Mouse (Mus musculus): ENCODE data around the gene Arpc2. TPM values are rescaled to one million over a fixed set of nuclear protein-coding genes. Genes with fewer than 3 reads are reported as not detected.

Gene Arpc2
- polyA plus RNA-seq, 1 experiment from 2014 or later = 365 TPM

GRCm38 (mm10) chr1:74219922-74220321 lies 16.0 kb upstream of the Arpc2 start:
- no peak for TF ChIP-seq CTCF (IDR thresholded peaks at IDR 0.05; ENCODE audit: low read depth)
- H3K9me3 ChIP-seq (ENCODE audit: low read depth, low read length) = no peaks in the 10 kb centered on the region
- no peaks in the 10 kb centered on the region for H3K4me1 ChIP-seq (ENCODE audit: insufficient read depth)
- no peak for ATAC-seq (ENCODE audit: insufficient read depth)
- no peaks in the 10 kb centered on the region for H3K27me3 ChIP-seq (ENCODE audit: insufficient read depth, low read length)
- no peak overlapping the region for H3K4me3 ChIP-seq (ENCODE audit: low read depth, low read length)
- no peak overlapping the region for H3K9ac ChIP-seq
- H3K36me3 ChIP-seq (ENCODE audit: insufficient read depth) = no peaks in the 10 kb centered on the region
- H3K27ac ChIP-seq (ENCODE audit: low read depth) = no peak overlapping the region
- H3K4me2 ChIP-seq = no peak overlapping the region
- DNase-seq = no peak
- 86% methylated on average over 7 of the region's 7 CpGs for WGBS

GRCm38 (mm10) chr1:74227317-74227716 lies 8.6 kb upstream of the Arpc2 start:
- no peak overlapping the region for H3K27ac ChIP-seq (ENCODE audit: low read depth)
- H3K9ac ChIP-seq = no peak overlapping the region
- 63% methylated on average over 7 of the region's 7 CpGs for WGBS
- TF ChIP-seq CTCF (IDR thresholded peaks at IDR 0.05; ENCODE audit: low read depth) = no peak
- peak; percentile 57 for DNase-seq
- no peak for ATAC-seq (ENCODE audit: insufficient read depth)
- no peaks in the 10 kb centered on the region for H3K4me1 ChIP-seq (ENCODE audit: insufficient read depth)
- no peaks in the 10 kb centered on the region for H3K27me3 ChIP-seq (ENCODE audit: insufficient read depth, low read length)
- H3K4me3 ChIP-seq (ENCODE audit: low read depth, low read length) = no peak overlapping the region
- no peaks in the 10 kb centered on the region for H3K9me3 ChIP-seq (ENCODE audit: low read depth, low read length)
- H3K36me3 ChIP-seq (ENCODE audit: insufficient read depth) = no peaks in the 10 kb centered on the region
- no peak overlapping the region for H3K4me2 ChIP-seq

GRCm38 (mm10) chr1:74229942-74230341 lies 5.9 kb upstream of the Arpc2 start:
- Histone ChIP-seq H3K4me2 (no peak overlapping the region), H3K36me3 (ENCODE audit: insufficient read depth) (no peaks in the 10 kb centered on the region), H3K4me1 (ENCODE audit: insufficient read depth) (no peaks in the 10 kb centered on the region), H3K27ac (ENCODE audit: low read depth) (no peak overlapping the region), H3K9ac (no peak overlapping the region), H3K27me3 (ENCODE audit: insufficient read depth, low read length) (no peaks in the 10 kb centered on the region), H3K9me3 (ENCODE audit: low read depth, low read length) (no peaks in the 10 kb centered on the region), H3K4me3 (ENCODE audit: low read depth, low read length) (no peak overlapping the region)
- no peak for DNase-seq
- no peak for TF ChIP-seq CTCF (IDR thresholded peaks at IDR 0.05; ENCODE audit: low read depth)
- WGBS = 31% methylated on average over 2 of the region's 2 CpGs
- ATAC-seq (ENCODE audit: insufficient read depth) = no peak

- no CpG with 5 or more reads among the region's 1 CpGs for WGBS
- Histone ChIP-seq H3K4me1 (ENCODE audit: insufficient read depth) (no peaks in the 10 kb centered on the region), H3K4me3 (ENCODE audit: low read depth, low read length) (no peak overlapping the region), H3K27me3 (ENCODE audit: insufficient read depth, low read length) (no peaks in the 10 kb centered on the region), H3K27ac (ENCODE audit: low read depth) (no peak overlapping the region), H3K9me3 (ENCODE audit: low read depth, low read length) (no peaks in the 10 kb centered on the region), H3K4me2 (no peak overlapping the region), H3K9ac (no peak overlapping the region), H3K36me3 (ENCODE audit: insufficient read depth) (no peaks in the 10 kb centered on the region)
- no peak for TF ChIP-seq CTCF (IDR thresholded peaks at IDR 0.05; ENCODE audit: low read depth)
- ATAC-seq (ENCODE audit: insufficient read depth) (no peak), DNase-seq (no peak)
These were observed 4.9 kb upstream of the Arpc2 start for GRCm38 (mm10) chr1:74230992-74231391.

GRCm38 (mm10) chr1:74236590-74237317 lies 870 bp downstream of the Arpc2 start:
- peak overlapping the region; percentile 95 for H3K9ac ChIP-seq

GRCm38 (mm10) chr1:74237671-74238070 lies 1.8 kb downstream of the Arpc2 start:
- peak overlapping the region; percentile 95 for H3K9ac ChIP-seq
- peaks cover 20% of the 10 kb centered on the region for H3K4me1 ChIP-seq (ENCODE audit: insufficient read depth)
- no peak for DNase-seq
- H3K36me3 ChIP-seq (ENCODE audit: insufficient read depth) = no peaks in the 10 kb centered on the region
- H3K4me3 ChIP-seq (ENCODE audit: low read depth, low read length) = peak overlapping the region; percentile 96
- H3K9me3 ChIP-seq (ENCODE audit: low read depth, low read length) = no peaks in the 10 kb centered on the region
- no peak for TF ChIP-seq CTCF (IDR thresholded peaks at IDR 0.05; ENCODE audit: low read depth)
- H3K4me2 ChIP-seq = peak overlapping the region; percentile 87
- WGBS = 27% methylated on average over 5 of the region's 5 CpGs
- H3K27ac ChIP-seq (ENCODE audit: low read depth) = no peak overlapping the region
- no peak for ATAC-seq (ENCODE audit: insufficient read depth)
- no peaks in the 10 kb centered on the region for H3K27me3 ChIP-seq (ENCODE audit: insufficient read depth, low read length)

More at GRCm38 (mm10) chr1:74236590-74237317, 870 bp downstream of the Arpc2 start:
- peak overlapping the region; percentile 88 for H3K27ac ChIP-seq (ENCODE audit: low read depth)
- H3K27me3 ChIP-seq (ENCODE audit: insufficient read depth, low read length) = no peaks in the 10 kb centered on the region
- H3K4me2 ChIP-seq = peak overlapping the region; percentile 87
- no peaks in the 10 kb centered on the region for H3K36me3 ChIP-seq (ENCODE audit: insufficient read depth)
- TF ChIP-seq CTCF (IDR thresholded peaks at IDR 0.05; ENCODE audit: low read depth) = no peak
- DNase-seq (peak; percentile 34), ATAC-seq (ENCODE audit: insufficient read depth) (peak; percentile 55)
- H3K9me3 ChIP-seq (ENCODE audit: low read depth, low read length) = no peaks in the 10 kb centered on the region
- peaks cover 20% of the 10 kb centered on the region for H3K4me1 ChIP-seq (ENCODE audit: insufficient read depth)
- H3K4me3 ChIP-seq (ENCODE audit: low read depth, low read length) = peak overlapping the region; percentile 96
- WGBS = 0% methylated on average over 45 of the region's 57 CpGs

GRCm38 (mm10) chr1:74238136-74238535 lies 2.3 kb downstream of the Arpc2 start:
- H3K27ac ChIP-seq (ENCODE audit: low read depth) = no peak overlapping the region
- TF ChIP-seq CTCF (IDR thresholded peaks at IDR 0.05; ENCODE audit: low read depth) = no peak

More at GRCm38 (mm10) chr1:74238136-74238535, 2.3 kb downstream of the Arpc2 start:
- WGBS = 53% methylated on average over 1 of the region's 1 CpGs
- H3K27me3 ChIP-seq (ENCODE audit: insufficient read depth, low read length) = no peaks in the 10 kb centered on the region
- H3K9me3 ChIP-seq (ENCODE audit: low read depth, low read length) = no peaks in the 10 kb centered on the region
- H3K36me3 ChIP-seq (ENCODE audit: insufficient read depth) = no peaks in the 10 kb centered on the region
- H3K4me2 ChIP-seq = peak overlapping the region; percentile 87
- peak overlapping the region; percentile 95; the same call in 1 of the 2 replicates for H3K9ac ChIP-seq
- peak overlapping the region; percentile 96 for H3K4me3 ChIP-seq (ENCODE audit: low read depth, low read length)
- ATAC-seq (ENCODE audit: insufficient read depth) (no peak), DNase-seq (no peak)
- peaks cover 20% of the 10 kb centered on the region for H3K4me1 ChIP-seq (ENCODE audit: insufficient read depth)
